Mouse (Mus musculus): ENCODE data around the gene Glt8d2. TPM values are rescaled to one million over a fixed set of nuclear protein-coding genes. Genes with fewer than 3 reads are reported as not detected.

Gene Glt8d2
- total and polyA plus RNA-seq, 2 experiments from 2014 or later, result 1.0 to 1.2 TPM

GRCm38 (mm10) chr10:82689681-82690211, 704 bp downstream of the Glt8d2 start:
- Histone ChIP-seq H3K9ac (replicated peaks; ENCODE audit: low read length) (no peak overlapping the region), H3K4me2 (ENCODE audit: low read depth, low read length) (peak overlapping the region; percentile 36; the same call in 1 of the 2 replicates), H3K27me3 (ENCODE audit: insufficient read depth, low read length) (no peaks in the 10 kb centered on the region), H3K36me3 (ENCODE audit: insufficient read depth, low read length) (no peaks in the 10 kb centered on the region), H3K4me3 (ENCODE audit: low read length) (no peak overlapping the region), H3K9me3 (ENCODE audit: low read length) (no peaks in the 10 kb centered on the region), H3K4me1 (ENCODE audit: insufficient read depth, low read length) (no peaks in the 10 kb centered on the region), H3K27ac (no peak overlapping the region)
- WGBS, result 76% methylated on average over 7 of the region's 7 CpGs
- no peak for ATAC-seq
- DNase-seq (ENCODE audit: low spot score), result no peak
- TF ChIP-seq CTCF (IDR thresholded peaks at IDR 0.05; ENCODE audit: low read depth), result no peak

DNA sequence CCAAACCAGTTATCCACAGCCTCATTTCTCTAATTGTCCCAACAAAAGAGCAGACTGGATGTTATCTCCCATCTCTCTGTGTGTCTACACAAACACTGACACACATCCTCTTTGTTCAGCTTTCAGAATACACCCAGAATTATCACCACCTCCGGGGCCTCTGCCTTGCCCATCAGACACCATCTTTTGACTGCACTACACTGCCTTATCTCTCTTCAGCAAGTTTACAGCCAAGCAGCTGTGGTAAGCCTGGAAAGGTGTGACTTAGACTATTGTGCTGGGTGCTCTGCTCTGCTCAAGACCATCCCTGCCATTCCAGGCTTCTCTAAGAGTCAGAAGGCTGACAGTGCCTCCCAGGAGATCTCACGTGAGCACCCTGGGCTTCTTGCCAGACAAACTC, 5.0 kb downstream of the Glt8d2 start:
- WGBS, result 76% methylated on average over 2 of the region's 2 CpGs
- no peaks in the 10 kb centered on the region for H3K9me3 ChIP-seq (ENCODE audit: low read length)
- no peak for TF ChIP-seq CTCF (IDR thresholded peaks at IDR 0.05; ENCODE audit: low read depth)
- H3K36me3 ChIP-seq (ENCODE audit: insufficient read depth, low read length), result no peaks in the 10 kb centered on the region
- no peaks in the 10 kb centered on the region for H3K27me3 ChIP-seq (ENCODE audit: insufficient read depth, low read length)
- ATAC-seq (no peak), DNase-seq (ENCODE audit: low spot score) (no peak)
- no peak overlapping the region for H3K4me2 ChIP-seq (ENCODE audit: low read depth, low read length)
- H3K4me1 ChIP-seq (ENCODE audit: insufficient read depth, low read length), result no peaks in the 10 kb centered on the region
- no peak overlapping the region for H3K9ac ChIP-seq (replicated peaks; ENCODE audit: low read length)
- H3K4me3 ChIP-seq (ENCODE audit: low read length), result no peak overlapping the region
- H3K27ac ChIP-seq, result no peak overlapping the region

- Histone ChIP-seq H3K27me3 (ENCODE audit: insufficient read depth, low read length) (no peaks in the 10 kb centered on the region), H3K4me3 (ENCODE audit: low read length) (no peak overlapping the region), H3K9me3 (ENCODE audit: low read length) (no peaks in the 10 kb centered on the region), H3K4me2 (ENCODE audit: low read depth, low read length) (no peak overlapping the region), H3K9ac (replicated peaks; ENCODE audit: low read length) (no peak overlapping the region), H3K36me3 (ENCODE audit: insufficient read depth, low read length) (no peaks in the 10 kb centered on the region), H3K27ac (no peak overlapping the region), H3K4me1 (ENCODE audit: insufficient read depth, low read length) (no peaks in the 10 kb centered on the region)
- 74% methylated on average over 7 of the region's 7 CpGs for WGBS
- no peak for TF ChIP-seq CTCF (IDR thresholded peaks at IDR 0.05; ENCODE audit: low read depth)
- no peak for ATAC-seq
- DNase-seq (ENCODE audit: low spot score), result no peak
Measured at GRCm38 (mm10) chr10:82681639-82682038, 8.8 kb downstream of the Glt8d2 start.

GRCm38 (mm10) chr10:82680769-82681168, 9.7 kb downstream of the Glt8d2 start:
- TF ChIP-seq CTCF (IDR thresholded peaks at IDR 0.05; ENCODE audit: low read depth), result no peak
- no peaks in the 10 kb centered on the region for H3K4me1 ChIP-seq (ENCODE audit: insufficient read depth, low read length)
- H3K27ac ChIP-seq, result no peak overlapping the region
- no peak for ATAC-seq
- WGBS, result 88% methylated on average over 5 of the region's 5 CpGs
- H3K9ac ChIP-seq (replicated peaks; ENCODE audit: low read length), result no peak overlapping the region
- no peak overlapping the region for H3K4me3 ChIP-seq (ENCODE audit: low read length)
- H3K27me3 ChIP-seq (ENCODE audit: insufficient read depth, low read length), result no peaks in the 10 kb centered on the region
- no peaks in the 10 kb centered on the region for H3K36me3 ChIP-seq (ENCODE audit: insufficient read depth, low read length)
- H3K9me3 ChIP-seq (ENCODE audit: low read length), result no peaks in the 10 kb centered on the region
- H3K4me2 ChIP-seq (ENCODE audit: low read depth, low read length), result no peak overlapping the region
- DNase-seq (ENCODE audit: low spot score), result no peak

DNA sequence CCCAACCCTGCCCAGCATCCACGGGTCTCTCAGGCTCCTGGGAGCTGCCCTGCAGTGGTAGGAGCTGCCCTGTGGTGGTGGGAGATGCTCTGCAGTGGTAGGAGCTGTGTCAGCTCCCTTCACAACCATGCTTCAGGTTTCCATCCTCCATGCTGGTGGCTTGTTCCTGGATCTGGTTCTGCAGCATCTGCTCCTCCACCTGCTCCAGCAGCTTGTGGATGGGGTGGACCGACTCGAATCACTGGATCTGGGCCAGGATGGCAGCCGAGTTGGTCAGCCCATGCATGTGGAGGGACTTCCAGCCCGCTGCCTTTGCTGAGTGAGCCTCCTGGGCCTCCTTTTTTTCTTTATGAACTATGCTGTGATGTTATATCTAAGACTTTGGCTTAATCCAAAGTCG, 13.5 kb downstream of the Glt8d2 start:
- H3K27ac ChIP-seq, result no peak overlapping the region; the same call in 1 of the 2 replicates
- no peak overlapping the region for H3K4me2 ChIP-seq (ENCODE audit: low read depth, low read length)
- ATAC-seq, result peak; percentile 27; the same call in 1 of the 2 replicates
- no peaks in the 10 kb centered on the region for H3K4me1 ChIP-seq (ENCODE audit: insufficient read depth, low read length)
- H3K9me3 ChIP-seq (ENCODE audit: low read length), result no peaks in the 10 kb centered on the region
- TF ChIP-seq CTCF (IDR thresholded peaks at IDR 0.05; ENCODE audit: low read depth), result no peak
- no peaks in the 10 kb centered on the region for H3K36me3 ChIP-seq (ENCODE audit: insufficient read depth, low read length)
- DNase-seq (ENCODE audit: low spot score), result peak; percentile 74
- H3K4me3 ChIP-seq (ENCODE audit: low read length), result no peak overlapping the region
- H3K9ac ChIP-seq (replicated peaks; ENCODE audit: low read length), result no peak overlapping the region
- H3K27me3 ChIP-seq (ENCODE audit: insufficient read depth, low read length), result no peaks in the 10 kb centered on the region
- 56% methylated on average over 6 of the region's 6 CpGs for WGBS

DNA sequence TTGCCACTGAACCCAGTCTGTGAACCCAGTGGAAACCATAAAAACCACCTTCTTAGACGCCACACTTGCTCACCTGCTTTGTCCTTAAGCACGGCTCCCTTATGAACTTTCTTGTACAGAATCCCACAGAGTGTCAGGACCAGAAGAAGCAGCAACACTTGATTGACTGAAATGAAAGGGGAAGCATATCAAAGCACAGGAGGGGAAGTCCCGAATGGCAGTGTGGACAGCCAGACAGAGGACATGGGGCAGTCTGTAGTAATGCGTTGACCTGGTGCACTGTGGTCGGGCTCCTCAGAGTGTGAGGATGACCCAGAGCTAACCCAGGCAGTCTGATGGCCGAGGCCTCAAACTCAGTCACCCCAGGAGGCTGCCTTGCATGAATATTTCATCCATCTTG, 20.2 kb downstream of the Glt8d2 start:
- H3K9ac ChIP-seq (replicated peaks; ENCODE audit: low read length), result no peak overlapping the region
- no peak for TF ChIP-seq CTCF (IDR thresholded peaks at IDR 0.05; ENCODE audit: low read depth)
- no peak overlapping the region for H3K27ac ChIP-seq
- ATAC-seq (no peak), DNase-seq (ENCODE audit: low spot score) (no peak)
- H3K9me3 ChIP-seq (ENCODE audit: low read length), result no peaks in the 10 kb centered on the region
- no peak overlapping the region for H3K4me3 ChIP-seq (ENCODE audit: low read length)
- WGBS, result 62% methylated on average over 6 of the region's 6 CpGs
- no peaks in the 10 kb centered on the region for H3K4me1 ChIP-seq (ENCODE audit: insufficient read depth, low read length)
- no peak overlapping the region for H3K4me2 ChIP-seq (ENCODE audit: low read depth, low read length)
- H3K36me3 ChIP-seq (ENCODE audit: insufficient read depth, low read length), result no peaks in the 10 kb centered on the region
- no peaks in the 10 kb centered on the region for H3K27me3 ChIP-seq (ENCODE audit: insufficient read depth, low read length)

GRCm38 (mm10) chr10:82666436-82667234, 23.8 kb downstream of the Glt8d2 start:
- DNase-seq (ENCODE audit: low spot score), result peak; percentile 93
- H3K9ac ChIP-seq (replicated peaks; ENCODE audit: low read length), result no peak overlapping the region
- H3K4me3 ChIP-seq (ENCODE audit: low read length), result 0 out of 2 replicates have a peak overlapping the region, but pooled peaks have one; percentile 9

More at GRCm38 (mm10) chr10:82666436-82667234, 23.8 kb downstream of the Glt8d2 start:
- no peaks in the 10 kb centered on the region for H3K4me1 ChIP-seq (ENCODE audit: insufficient read depth, low read length)
- WGBS, result 19% methylated on average over 22 of the region's 22 CpGs
- H3K9me3 ChIP-seq (ENCODE audit: low read length), result no peaks in the 10 kb centered on the region
- TF ChIP-seq CTCF (IDR thresholded peaks at IDR 0.05; ENCODE audit: low read depth), result peak; percentile 96
- H3K36me3 ChIP-seq (ENCODE audit: insufficient read depth, low read length), result no peaks in the 10 kb centered on the region
- ATAC-seq, result peak; percentile 94
- no peak overlapping the region for H3K27ac ChIP-seq
- H3K27me3 ChIP-seq (ENCODE audit: insufficient read depth, low read length), result no peaks in the 10 kb centered on the region
- H3K4me2 ChIP-seq (ENCODE audit: low read depth, low read length), result peak overlapping the region; percentile 44

All from hindbrain, postnatal 0 days (tissue).